Mouse (Mus musculus): Measurements from ENCODE around the gene Tmem59l. TPM values are rescaled to one million over a fixed set of nuclear protein-coding genes. Genes with fewer than 3 reads are reported as not detected.
"Not testable (repeated sequence)": the region's sequence is repeated elsewhere in the genome, so short reads cannot be mapped to it uniquely, and the experiment has no call there.

Gene Tmem59l
- polyA plus RNA-seq, 1 experiment = 62.6 TPM

DNA sequence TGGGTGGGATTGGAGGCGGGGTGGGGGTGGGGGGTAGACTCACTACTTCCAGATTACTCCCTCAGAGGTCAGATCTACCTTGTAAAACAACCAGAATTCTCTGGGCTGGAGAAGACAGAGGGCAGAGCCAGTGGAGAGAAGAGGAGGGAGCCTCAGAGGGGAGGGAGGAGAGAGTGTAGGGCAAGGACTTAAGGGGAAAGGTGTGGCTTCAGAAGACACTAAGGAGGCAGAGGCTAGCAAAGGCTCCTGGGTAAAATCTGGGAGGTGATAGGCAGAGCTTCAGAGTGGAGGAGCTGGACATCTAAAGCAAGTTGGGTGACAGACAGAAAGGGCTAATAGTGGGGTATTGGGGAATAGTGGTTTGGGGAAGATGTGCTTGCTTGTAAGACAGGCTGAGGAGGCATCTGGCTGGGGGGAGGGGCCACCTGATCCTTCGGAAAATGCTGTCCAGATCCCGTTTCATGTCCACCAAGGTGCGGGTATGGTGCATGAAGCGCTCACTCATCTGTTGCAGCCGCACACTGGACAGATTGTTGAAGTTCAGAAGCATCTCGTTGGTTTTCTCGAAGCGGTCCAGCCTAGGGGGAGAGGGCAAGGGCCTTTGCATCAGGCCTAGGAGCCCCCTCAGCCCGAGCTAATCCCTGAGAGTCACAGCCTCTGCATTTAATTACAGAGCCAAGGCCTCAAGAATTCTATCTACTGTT, 30.9 kb upstream of the Tmem59l start:
- Histone ChIP-seq H3K27me3 (ENCODE audit: control insufficient read depth, insufficient read depth, low read length) (no peaks in the 10 kb centered on the region), H3K4me1 (ENCODE audit: control insufficient read depth, insufficient read depth, low read length) (peaks cover 2% of the 10 kb centered on the region), H3K27ac (ENCODE audit: control insufficient read depth, insufficient read depth, low read depth, low read length) (no peak overlapping the region), H3K36me3 (ENCODE audit: control insufficient read depth, insufficient read depth, low read length) (peaks cover 3% of the 10 kb centered on the region; the same call in 1 of the 2 replicates), H3K4me3 (ENCODE audit: control insufficient read depth, low read depth, low read length) (no peak overlapping the region)
- TF ChIP-seq POLR2A (IDR thresholded peaks at IDR 0.05; ENCODE audit: control insufficient read depth, low read depth, low read length) (no peak), CTCF (IDR thresholded peaks at IDR 0.05; ENCODE audit: control insufficient read depth, insufficient read depth, insufficient replicate concordance, low read depth, low read length) (no peak)

DNA sequence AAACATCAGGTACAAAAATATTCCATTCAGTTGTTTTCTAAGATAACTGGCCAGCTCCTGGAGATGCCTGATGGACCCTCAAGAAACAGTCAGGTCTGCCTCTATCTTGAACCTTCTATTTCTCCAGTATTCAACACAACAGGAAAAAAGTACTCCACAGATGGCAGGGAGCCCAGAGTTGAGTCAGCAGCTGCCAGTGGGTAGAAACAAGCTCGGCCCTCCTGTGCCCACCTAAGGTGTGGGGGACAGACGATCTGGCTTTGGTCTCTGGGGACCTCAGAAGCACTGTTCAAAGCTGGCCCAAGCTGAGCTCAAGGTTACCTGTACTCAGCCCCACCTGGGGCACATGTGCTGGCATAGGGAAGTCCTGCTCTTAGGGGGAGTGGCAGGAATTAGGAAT, 26.3 kb upstream of the Tmem59l start:
- no peak overlapping the region for H3K4me3 ChIP-seq (ENCODE audit: control insufficient read depth, low read depth, low read length)
- no peak for TF ChIP-seq POLR2A (IDR thresholded peaks at IDR 0.05; ENCODE audit: control insufficient read depth, low read depth, low read length)
- no peak for TF ChIP-seq CTCF (IDR thresholded peaks at IDR 0.05; ENCODE audit: control insufficient read depth, insufficient read depth, insufficient replicate concordance, low read depth, low read length)
- no peaks in the 10 kb centered on the region for H3K27me3 ChIP-seq (ENCODE audit: control insufficient read depth, insufficient read depth, low read length)
- no peak overlapping the region for H3K27ac ChIP-seq (ENCODE audit: control insufficient read depth, insufficient read depth, low read depth, low read length)
- no peaks in the 10 kb centered on the region; the same call in 1 of the 2 replicates for H3K4me1 ChIP-seq (ENCODE audit: control insufficient read depth, insufficient read depth, low read length)
- H3K36me3 ChIP-seq (ENCODE audit: control insufficient read depth, insufficient read depth, low read length) = peaks cover 4% of the 10 kb centered on the region

DNA sequence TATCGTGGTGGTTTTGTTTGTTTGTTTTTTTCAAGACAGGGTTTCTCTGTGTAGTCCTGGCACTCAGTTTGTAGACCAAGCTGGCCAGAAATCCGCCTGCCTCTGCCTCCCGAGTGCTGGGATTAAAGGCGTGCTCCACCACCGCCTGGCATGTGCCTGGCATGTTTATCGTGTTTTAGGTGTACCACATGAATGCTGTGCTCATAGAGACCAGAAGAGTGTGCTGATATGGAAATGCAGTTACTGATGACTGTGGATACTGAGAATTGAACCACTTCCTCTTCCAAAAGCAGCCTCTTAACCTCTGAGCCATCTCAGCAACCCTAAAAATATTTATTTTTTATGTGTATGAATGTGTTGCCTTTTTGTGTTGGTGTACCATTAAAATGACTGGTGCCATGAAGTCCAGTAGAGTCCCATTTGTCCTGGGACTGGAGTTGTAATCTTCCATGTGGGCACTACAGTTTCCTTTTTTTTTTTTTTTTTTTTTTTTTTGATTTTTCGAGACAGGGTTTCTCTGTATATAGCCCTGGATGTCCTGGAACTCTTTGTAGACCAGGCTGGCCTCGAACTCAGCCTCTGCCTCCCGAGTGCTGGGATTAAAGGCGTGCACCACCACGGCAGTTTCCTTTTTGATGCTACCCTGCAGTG, 25.2 kb upstream of the Tmem59l start:
- H3K4me1 ChIP-seq (ENCODE audit: control insufficient read depth, insufficient read depth, low read length) = no peaks in the 10 kb centered on the region; the same call in 1 of the 2 replicates
- peak overlapping the region; percentile 62 for H3K4me3 ChIP-seq (ENCODE audit: control insufficient read depth, low read depth, low read length)
- peaks cover 4% of the 10 kb centered on the region for H3K36me3 ChIP-seq (ENCODE audit: control insufficient read depth, insufficient read depth, low read length)
- no peaks in the 10 kb centered on the region for H3K27me3 ChIP-seq (ENCODE audit: control insufficient read depth, insufficient read depth, low read length)
- no peak overlapping the region for H3K27ac ChIP-seq (ENCODE audit: control insufficient read depth, insufficient read depth, low read depth, low read length)
- TF ChIP-seq CTCF (IDR thresholded peaks at IDR 0.05; ENCODE audit: control insufficient read depth, insufficient read depth, insufficient replicate concordance, low read depth, low read length) (no peak), POLR2A (IDR thresholded peaks at IDR 0.05; ENCODE audit: control insufficient read depth, low read depth, low read length) (no peak)

DNA sequence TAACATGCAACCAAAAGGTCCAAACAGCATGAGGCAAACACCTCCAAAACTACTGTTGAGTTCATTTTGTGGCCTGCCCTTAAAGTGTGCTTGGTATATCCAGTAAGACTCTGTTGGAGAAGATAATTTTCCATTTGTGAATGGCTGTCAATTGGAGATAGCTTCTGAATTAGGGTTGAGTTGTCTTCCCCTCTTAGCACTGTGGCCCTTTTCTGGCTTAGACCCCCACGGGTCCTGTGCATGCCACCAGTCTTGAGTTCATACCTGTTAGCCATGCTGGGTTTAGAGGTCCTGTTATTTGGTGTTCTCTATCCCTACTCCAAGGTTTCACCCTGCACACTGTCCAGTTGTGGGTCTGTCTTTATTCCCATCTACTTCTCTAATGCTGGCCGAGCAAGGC, 24.6 kb upstream of the Tmem59l start:
- TF ChIP-seq POLR2A (IDR thresholded peaks at IDR 0.05; ENCODE audit: control insufficient read depth, low read depth, low read length) = no peak
- no peak for TF ChIP-seq CTCF (IDR thresholded peaks at IDR 0.05; ENCODE audit: control insufficient read depth, insufficient read depth, insufficient replicate concordance, low read depth, low read length)
- no peaks in the 10 kb centered on the region for H3K27me3 ChIP-seq (ENCODE audit: control insufficient read depth, insufficient read depth, low read length)
- peaks cover 3% of the 10 kb centered on the region for H3K4me1 ChIP-seq (ENCODE audit: control insufficient read depth, insufficient read depth, low read length)
- peaks cover 4% of the 10 kb centered on the region for H3K36me3 ChIP-seq (ENCODE audit: control insufficient read depth, insufficient read depth, low read length)
- peak overlapping the region; percentile 62 for H3K4me3 ChIP-seq (ENCODE audit: control insufficient read depth, low read depth, low read length)
- H3K27ac ChIP-seq (ENCODE audit: control insufficient read depth, insufficient read depth, low read depth, low read length) = no peak overlapping the region

DNA sequence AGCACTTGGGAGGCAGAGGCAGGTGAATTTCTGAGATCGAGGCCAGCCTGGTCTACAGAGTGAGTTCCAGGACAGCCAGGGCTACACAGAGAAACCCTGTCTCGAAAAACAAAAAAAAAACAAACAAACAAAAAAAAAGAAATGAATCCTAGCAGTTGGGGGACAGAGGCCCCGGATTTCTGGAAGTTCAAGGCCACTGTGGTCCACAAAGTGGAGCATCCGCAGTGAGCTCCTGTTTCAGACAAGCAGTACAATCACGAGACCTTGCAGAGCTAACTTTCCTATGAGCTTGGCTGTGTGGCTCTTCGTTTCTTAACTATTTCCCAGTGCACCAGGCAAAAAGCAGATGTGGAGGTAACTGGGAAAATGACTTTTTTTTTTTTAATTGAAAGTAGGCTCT, 24.0 kb upstream of the Tmem59l start:
- peak overlapping the region; percentile 99 for H3K27ac ChIP-seq (ENCODE audit: control insufficient read depth, insufficient read depth, low read depth, low read length)
- not testable (repeated sequence) for H3K27me3 ChIP-seq (ENCODE audit: control insufficient read depth, insufficient read depth, low read length); H3K4me1 ChIP-seq (ENCODE audit: control insufficient read depth, insufficient read depth, low read length); H3K36me3 ChIP-seq (ENCODE audit: control insufficient read depth, insufficient read depth, low read length)
- H3K4me3 ChIP-seq (ENCODE audit: control insufficient read depth, low read depth, low read length) = peak overlapping the region; percentile 96

DNA sequence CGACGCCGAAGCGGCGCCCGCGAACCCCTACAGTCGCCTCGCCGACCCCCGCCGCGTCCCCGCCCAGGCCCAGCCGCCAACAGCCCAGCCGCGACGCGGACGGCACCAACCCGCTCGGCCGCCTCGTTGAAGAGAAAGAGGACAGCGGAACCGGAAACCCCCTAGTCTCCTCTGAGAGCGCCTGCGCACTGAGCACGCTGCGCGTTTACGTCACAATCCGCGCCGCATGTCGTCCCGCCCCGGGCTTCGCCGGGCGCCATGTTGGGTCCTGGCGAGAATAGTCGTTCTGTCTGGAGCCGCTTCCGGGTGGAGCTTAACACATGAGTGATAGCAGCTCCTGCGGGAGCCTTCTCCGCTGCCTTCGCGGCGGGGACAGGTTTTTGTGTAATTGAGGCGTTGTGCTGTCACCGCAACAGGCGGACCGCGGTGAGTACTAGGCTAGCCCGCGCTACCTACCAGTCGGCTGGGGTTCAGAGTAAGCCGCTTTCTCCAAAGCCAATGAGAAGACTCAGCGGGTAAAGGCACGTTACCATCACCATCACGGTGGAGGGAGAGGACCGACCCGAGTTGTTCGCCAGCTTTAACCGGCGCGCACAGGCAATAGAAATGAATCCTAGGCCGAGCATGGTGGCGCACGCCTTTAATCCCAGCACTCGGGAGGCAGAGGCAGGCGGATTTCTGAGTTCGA, 23.2 kb upstream of the Tmem59l start, which contains the start of gene Uba52:
Uba52 (minus strand) TSS at position 574 of the 688 bp plus-strand sequence.
- TF ChIP-seq CTCF (IDR thresholded peaks at IDR 0.05; ENCODE audit: control insufficient read depth, insufficient read depth, insufficient replicate concordance, low read depth, low read length) (no peak), POLR2A (IDR thresholded peaks at IDR 0.05; ENCODE audit: control insufficient read depth, low read depth, low read length) (peak; percentile 92)
- Histone ChIP-seq H3K4me1 (ENCODE audit: control insufficient read depth, insufficient read depth, low read length) (peaks cover 13% of the 10 kb centered on the region), H3K27ac (ENCODE audit: control insufficient read depth, insufficient read depth, low read depth, low read length) (peak within 1 kb of the TSS; percentile 99), H3K27me3 (ENCODE audit: control insufficient read depth, insufficient read depth, low read length) (no peaks in the 10 kb centered on the region), H3K36me3 (ENCODE audit: control insufficient read depth, insufficient read depth, low read length) (peaks cover 3% of the 10 kb centered on the region), H3K4me3 (ENCODE audit: control insufficient read depth, low read depth, low read length) (peak within 1 kb of the TSS; percentile 96)

DNA sequence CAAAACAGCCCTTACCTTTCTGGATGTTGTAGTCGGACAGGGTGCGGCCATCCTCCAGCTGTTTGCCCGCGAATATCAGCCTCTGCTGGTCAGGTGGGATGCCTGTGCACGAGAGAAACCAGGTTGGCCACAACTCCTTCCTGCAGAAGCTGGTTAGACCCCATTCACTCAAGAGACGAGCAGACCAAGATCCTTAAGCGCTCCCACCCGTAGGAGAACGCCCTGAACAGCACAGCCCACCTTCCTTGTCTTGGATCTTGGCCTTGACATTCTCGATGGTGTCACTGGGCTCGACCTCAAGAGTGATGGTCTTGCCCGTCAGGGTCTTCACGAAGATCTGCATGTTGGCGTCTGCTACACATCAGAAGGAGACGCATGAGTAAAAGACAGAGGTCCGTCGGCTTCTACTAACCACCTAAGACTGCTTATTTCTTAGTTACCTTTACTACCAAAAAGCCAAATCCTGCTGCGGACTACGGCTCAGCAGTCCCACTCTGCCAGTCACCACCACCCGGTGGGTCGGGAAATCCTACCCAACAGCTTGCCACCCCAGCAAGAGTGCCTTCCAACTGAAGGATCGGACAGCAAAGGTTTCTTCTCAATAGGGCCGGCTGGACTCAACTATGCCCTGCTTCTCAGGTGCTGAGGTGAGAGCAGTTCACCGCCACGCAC, 22.3 kb upstream of the Tmem59l start:
- H3K4me1 ChIP-seq (ENCODE audit: control insufficient read depth, insufficient read depth, low read length) = peaks cover 20% of the 10 kb centered on the region
- H3K27ac ChIP-seq (ENCODE audit: control insufficient read depth, insufficient read depth, low read depth, low read length) = peak overlapping the region; percentile 99
- H3K4me3 ChIP-seq (ENCODE audit: control insufficient read depth, low read depth, low read length) = peak overlapping the region; percentile 96
- peaks cover 3% of the 10 kb centered on the region for H3K36me3 ChIP-seq (ENCODE audit: control insufficient read depth, insufficient read depth, low read length)
- TF ChIP-seq CTCF (IDR thresholded peaks at IDR 0.05; ENCODE audit: control insufficient read depth, insufficient read depth, insufficient replicate concordance, low read depth, low read length) = no peak
- H3K27me3 ChIP-seq (ENCODE audit: control insufficient read depth, insufficient read depth, low read length) = no peaks in the 10 kb centered on the region

Data from testis, adult 2 months (tissue).